Mouse (Mus musculus) left cerebral cortex, adult 2 months (tissue): Measurements from ENCODE around the gene Cgas. TPM values are rescaled to one million over a fixed set of nuclear protein-coding genes. Genes with fewer than 3 reads are reported as not detected.

Experiments used
- DNase-seq, 2 experiments: peaks; one replicate each; pipeline ENCODE4 v3.0.0; 2021 to 2022; ENCODE audit warnings: low spot score in 2 of 2, mixed read lengths in 1 of 2; ENCODE audit errors: extremely low spot score in 1 of 2
- H3K27ac ChIP-seq: fragments of 200-600 bp; 2 replicates; pipeline ENCODE4 v1.8.1; 2022
- H3K4me3 ChIP-seq: fragments of 200-600 bp; 2 replicates; pipeline ENCODE4 v1.8.1; 2022
- CTCF ChIP-seq: fragments of 200-600 bp; IDR thresholded peaks from 2 replicates; pipeline ENCODE4 v1.8.1; 2022; ENCODE audit warnings: antibody characterized with exemption, mild to moderate bottlenecking, moderate library complexity
- intact Hi-C: fragments of 180-260 bp; cut with DNase I; formaldehyde crosslinking; loops from one replicate; pipeline ENCODE4 v1.15.1; 2025
- total RNA-seq, 2 experiments: library from RNA; stranded (reverse); gene quantifications; 2 replicates each; pipeline ENCODE4 v1.2.3; 2021

The Cgas gene
- total RNA-seq, 2 experiments from 2014 or later = 0.35 to 0.52 TPM

DNA sequence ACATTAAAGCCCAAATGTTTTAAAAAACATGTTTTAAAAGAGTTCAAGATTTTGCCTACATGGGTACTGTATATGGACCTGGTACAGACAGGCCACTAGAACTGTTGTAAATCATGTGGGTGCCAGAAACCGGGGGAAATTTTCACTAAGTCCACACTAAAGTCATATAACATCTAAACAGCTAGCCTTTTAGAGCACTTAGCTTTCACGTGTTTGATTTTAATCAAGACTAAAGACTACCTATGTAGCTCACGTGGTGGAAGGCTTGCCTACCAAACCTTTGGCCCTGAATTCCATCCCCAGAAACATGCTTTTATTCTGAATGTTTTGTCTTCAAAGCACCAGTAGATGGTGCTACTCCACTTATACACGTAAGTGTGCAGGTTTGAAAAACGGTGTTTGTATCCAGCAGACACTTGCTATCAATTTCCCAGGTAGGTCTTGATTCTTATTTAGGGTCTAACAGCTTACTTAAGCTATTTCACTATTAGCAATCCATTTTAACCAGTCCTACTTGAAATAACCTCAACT lies 34.0 kb upstream of the Cgas start:
- intact Hi-C loops = loop anchor here (2.0 kb wide), 1 partner anchor 76 kb away; no protein-coding TSS in a partner anchor
- no peak overlapping the region for H3K27ac ChIP-seq
- TF ChIP-seq CTCF = peak; percentile 60
- H3K4me3 ChIP-seq = no peak overlapping the region
- DNase-seq = no peak

DNA sequence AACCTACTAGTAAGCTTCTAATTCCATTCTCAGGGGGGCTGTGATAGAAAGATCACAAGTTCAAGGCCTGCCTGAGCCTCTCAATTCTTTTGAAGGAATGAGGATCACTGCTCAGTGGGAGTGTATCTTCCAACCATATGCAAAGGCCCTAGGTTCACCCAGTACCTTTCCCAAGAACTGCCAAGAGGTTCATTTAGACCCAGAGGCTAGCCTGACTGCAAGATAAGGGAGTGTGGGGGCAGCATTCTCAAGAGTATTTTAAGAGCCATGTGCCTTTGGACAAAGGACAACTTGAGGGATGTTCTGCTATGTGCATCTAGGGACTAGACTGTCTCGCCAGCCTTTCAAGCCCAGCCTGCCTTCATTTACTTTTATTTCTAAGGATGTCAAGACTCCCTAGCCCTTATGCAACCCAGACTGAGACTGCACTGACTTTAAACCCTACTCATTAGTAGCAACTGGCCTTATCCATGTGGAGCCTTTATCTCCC lies 33.5 kb upstream of the Cgas start:
- DNase-seq = no peak
- Histone ChIP-seq H3K27ac (no peak overlapping the region), H3K4me3 (no peak overlapping the region)
- intact Hi-C loops = loop anchor here (2.0 kb wide), 1 partner anchor 76 kb away; no protein-coding TSS in a partner anchor
- no peak for TF ChIP-seq CTCF

DNA sequence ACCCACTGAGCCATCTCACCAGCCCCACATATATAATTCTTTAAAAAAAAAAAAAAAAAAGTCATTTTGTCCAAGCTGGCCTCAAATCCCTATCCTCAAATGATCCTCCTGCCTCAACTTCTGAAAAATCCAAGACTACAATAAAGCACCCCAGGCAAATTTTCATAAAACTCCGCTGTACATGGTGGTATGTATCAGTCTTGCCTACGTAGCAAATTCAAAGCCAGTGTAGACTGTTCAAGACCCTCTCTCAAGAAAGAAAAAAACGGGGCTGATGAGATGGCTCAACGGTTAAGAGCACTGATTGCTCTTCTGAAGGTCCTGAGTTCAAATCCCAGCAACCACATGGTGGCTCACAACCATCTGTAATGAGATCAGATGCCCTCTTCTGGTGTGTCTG lies 32.8 kb upstream of the Cgas start:
- no peak for DNase-seq
- Histone ChIP-seq H3K27ac (no peak overlapping the region), H3K4me3 (no peak overlapping the region)
- no peak for TF ChIP-seq CTCF
- intact Hi-C loops = loop anchor here (2.0 kb wide), 1 partner anchor 77 kb away; no protein-coding TSS in a partner anchor

DNA sequence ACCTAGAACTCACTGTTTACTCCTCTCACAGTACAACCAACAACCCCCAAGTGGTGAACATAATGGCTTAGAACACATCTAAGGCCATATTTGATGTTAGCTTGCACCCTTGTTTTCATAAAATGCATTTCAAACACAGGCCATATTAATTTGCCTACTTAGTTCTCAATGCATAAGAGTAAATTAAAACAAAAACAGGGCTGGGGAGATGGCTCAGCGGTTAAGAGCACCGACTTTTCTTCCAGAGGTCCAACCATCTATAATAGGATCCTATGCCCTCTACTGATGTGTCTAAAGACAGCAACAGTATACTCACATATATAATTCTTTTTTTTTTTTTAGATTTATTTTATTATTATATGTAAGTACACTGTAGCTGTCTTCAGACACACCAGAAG lies 32.3 kb upstream of the Cgas start:
- Histone ChIP-seq H3K4me3 (no peak overlapping the region), H3K27ac (no peak overlapping the region)
- DNase-seq = no peak
- intact Hi-C loops = no loop called here
- no peak for TF ChIP-seq CTCF

DNA sequence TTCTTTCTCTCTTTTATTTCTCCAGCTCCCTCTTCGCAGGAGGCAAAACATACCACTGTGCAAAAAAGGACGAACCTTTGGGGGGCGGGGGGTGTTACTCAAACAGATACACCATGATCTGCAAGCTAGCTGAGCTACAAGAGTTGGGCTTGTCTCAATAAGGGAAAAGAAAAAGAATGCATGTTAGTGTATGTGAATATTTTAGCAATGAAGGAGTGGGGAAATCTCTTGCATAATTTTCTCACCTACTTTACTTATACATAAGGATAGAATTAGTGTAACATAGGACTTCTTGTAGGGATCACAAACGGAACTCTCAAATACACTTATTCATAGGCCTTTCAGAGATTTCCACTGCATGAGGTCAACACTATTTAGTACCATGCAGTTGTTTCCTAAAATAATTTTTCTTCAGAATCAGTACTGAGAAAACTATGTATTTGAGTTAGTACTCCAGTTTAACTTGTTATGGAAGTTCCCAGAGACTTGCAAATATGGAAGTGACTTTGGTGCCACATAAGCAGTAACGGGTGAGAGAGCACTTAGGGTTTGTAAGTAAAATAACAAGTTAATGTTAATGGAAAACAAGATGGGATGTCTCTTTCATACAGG lies 31.8 kb upstream of the Cgas start:
- no peak overlapping the region for H3K4me3 ChIP-seq
- intact Hi-C loops = no loop called here
- TF ChIP-seq CTCF = no peak

DNA sequence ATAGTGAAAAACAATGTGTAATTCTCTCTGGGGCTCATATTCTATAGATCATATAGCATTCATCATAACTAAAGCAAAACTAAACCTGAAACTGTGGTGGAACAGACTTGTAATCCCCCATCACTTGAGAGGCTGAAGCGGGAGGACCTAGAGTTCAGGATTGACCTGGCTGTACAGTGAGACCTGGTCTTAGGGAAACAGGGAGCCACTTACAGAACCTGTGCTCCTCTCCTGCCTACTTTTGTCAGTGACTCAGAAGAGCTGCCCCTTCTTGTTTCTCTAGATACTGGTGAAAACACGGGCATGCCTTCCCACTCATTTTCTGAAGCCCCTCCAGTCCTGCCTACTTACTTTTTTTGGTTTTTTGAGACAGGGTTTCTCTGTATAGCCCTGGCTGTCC lies 31.2 kb upstream of the Cgas start:
- intact Hi-C loops = no loop called here
- no peak for DNase-seq
- TF ChIP-seq CTCF = no peak
- no peak overlapping the region for H3K4me3 ChIP-seq
- no peak overlapping the region for H3K27ac ChIP-seq

More for the DNA sequence above, 31.8 kb upstream of the Cgas start:
- H3K27ac ChIP-seq = no peak overlapping the region
- DNase-seq = no peak

DNA sequence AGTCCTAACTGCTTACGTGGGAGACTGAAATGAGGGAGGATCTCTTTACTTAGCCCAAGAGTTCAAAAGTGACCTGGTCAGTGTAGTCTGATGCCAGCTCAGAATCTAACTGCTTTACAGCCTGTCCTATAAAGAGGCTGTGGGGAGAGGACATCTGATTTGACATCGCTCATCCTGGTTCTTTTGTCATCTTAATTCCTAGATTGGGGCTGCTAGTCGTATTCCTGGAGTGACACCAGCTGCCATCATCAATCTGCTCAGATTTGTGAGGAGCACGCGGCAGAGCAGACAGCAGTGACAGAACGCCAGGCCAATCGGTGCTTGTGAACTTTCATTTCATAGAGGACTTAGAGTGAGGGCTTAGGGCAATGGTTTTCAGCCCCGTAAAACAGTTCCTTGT lies 30.6 kb upstream of the Cgas start:
- intact Hi-C loops = no loop called here
- TF ChIP-seq CTCF = no peak
- DNase-seq = no peak
- no peak overlapping the region for H3K4me3 ChIP-seq
- H3K27ac ChIP-seq = no peak overlapping the region

DNA sequence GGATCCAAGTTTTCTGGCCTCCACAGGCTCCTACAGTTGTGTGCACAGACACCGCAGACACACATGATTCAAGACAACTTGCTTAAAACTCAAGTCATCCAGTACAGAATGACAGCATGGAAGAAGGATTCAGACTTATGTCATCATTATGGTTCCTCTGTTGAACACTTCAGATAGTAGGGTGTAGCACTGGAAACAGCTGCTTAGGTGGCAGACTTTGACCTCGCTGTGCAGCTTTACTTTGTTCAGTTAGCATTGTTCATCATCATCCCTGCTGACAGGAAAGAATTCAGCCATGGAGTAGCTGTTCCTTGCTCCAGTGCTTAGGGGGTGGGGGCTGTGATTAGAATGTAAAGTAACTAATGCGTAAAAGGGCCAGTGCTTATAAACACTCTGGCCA lies 22.7 kb upstream of the Cgas start:
- H3K4me3 ChIP-seq = no peak overlapping the region
- no peak for TF ChIP-seq CTCF
- intact Hi-C loops = loop anchor here (2.0 kb wide), 1 partner anchor 15 kb away; no protein-coding TSS in a partner anchor
- no peak for DNase-seq
- H3K27ac ChIP-seq = no peak overlapping the region

DNA sequence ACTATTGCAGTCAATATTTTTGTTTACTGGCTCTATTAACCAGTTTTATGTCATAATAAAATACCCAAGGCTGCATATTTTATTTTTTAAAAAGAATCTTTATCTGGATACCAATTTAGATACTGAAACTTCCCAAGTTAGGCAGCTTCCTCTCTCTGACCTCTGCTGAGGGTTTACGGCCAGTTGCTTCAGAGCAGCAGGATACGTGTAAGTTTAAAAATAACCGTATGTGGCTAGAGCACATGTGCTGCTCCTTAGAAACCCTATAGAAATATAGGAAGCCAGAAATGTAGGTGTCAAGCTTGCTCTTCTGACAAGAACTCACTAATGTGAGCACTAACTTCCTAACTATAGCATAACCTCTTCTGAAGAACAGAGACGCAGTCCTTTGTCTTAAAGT lies 20.3 kb upstream of the Cgas start:
- Histone ChIP-seq H3K27ac (no peak overlapping the region), H3K4me3 (no peak overlapping the region)
- no peak for DNase-seq
- no peak for TF ChIP-seq CTCF
- intact Hi-C loops = no loop called here

DNA sequence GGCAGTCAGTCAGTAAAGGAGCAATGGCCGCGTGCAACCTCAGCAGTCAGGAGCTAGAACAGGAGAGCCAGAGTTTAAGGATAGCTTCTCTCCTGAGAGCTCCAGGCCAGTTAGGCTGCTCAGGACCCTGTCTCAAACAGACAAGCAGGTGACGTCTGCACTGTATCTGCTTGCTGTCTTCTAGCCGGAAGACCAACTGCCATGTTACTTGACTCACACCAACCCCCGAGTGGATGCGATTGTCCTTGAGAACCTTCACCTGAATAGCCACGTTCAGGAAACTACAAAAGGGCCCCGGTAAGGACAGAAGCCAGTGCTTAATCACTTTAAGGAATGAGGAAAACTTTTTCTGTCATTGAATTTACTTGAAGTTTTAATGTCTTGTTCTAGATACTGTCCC lies 14.0 kb upstream of the Cgas start:
- H3K27ac ChIP-seq = no peak overlapping the region
- H3K4me3 ChIP-seq = no peak overlapping the region
- TF ChIP-seq CTCF = no peak
- no peak for DNase-seq
- intact Hi-C loops = no loop called here

DNA sequence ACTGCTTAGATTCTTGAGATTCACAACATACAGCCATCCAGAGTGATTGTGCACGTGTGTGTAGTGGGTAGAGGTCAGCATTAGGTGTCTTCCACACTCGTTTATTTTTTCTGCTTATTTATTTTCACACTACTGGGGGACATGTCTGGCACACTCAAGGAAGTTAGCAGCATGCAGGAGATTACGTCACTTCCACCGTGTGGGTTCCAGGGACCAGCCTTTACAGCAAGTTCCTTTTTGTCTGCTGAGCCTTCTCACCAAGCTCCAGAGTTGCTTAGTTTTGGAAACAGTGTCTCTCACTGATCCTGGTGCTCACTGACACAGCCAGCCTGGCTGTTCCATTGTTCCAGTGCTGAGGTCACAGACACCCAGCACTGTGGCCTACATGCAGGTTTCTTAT lies 8.3 kb upstream of the Cgas start:
- Histone ChIP-seq H3K27ac (no peak overlapping the region), H3K4me3 (no peak overlapping the region)
- intact Hi-C loops = loop anchor here (2.0 kb wide), 1 partner anchor 13 kb away; no protein-coding TSS in a partner anchor
- no peak for TF ChIP-seq CTCF
- no peak for DNase-seq

DNA sequence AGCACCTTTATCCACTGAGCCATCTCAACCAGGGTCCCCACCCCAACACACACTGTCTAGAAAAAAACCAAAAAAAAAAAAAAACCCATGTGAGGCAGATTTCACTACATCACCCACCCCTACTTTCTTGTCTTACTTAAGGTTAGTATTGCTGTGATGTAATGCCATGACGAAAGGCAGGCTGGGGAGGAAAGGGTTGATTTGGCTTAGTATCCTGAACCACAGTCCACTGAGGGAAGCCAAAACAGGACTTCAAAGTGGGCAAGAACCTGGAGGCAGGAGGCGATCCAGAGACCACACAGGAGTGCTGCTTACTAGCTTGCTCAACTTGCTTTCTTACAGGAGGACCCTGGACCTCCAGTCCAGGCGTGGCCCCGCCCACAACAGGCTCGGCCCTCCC lies 7.4 kb upstream of the Cgas start:
- H3K27ac ChIP-seq = no peak overlapping the region
- no peak overlapping the region for H3K4me3 ChIP-seq
- TF ChIP-seq CTCF = no peak
- DNase-seq = no peak
- intact Hi-C loops = loop anchor here (2.0 kb wide), 1 partner anchor 14 kb away; no protein-coding TSS in a partner anchor
